Comparison of ENCODE assay signal across 31 mouse cellular contexts in the genomic region with DNA sequence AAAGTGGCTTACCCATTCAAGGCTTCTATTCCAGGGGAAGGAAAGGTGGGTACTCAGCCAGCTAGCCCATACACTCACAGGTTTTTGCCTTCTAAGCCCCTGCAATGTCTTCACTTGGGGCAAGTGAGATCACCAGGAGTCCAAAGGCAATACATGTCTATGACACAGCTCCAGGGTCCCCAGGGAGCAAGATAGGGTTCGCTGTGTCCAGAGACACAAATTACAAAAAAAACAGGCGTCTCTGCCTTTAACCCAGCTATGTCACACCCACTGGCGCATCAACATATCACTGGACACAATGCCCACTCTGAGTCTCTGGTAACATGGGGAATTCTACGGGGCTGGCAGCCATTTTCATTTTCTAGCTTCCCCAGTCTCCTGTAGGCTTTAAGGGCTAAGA. TPM values are rescaled to one million over a fixed set of nuclear protein-coding genes. Genes with fewer than 3 reads are reported as not detected.
DNase-seq lines count a peak whose midpoint lies in the region; ATAC-seq and TF ChIP-seq lines count a peak whose summit lies in the region.
"Had no signal": no experiment of that assay in that cellular context is flagged by ENCODE, and none has a peak within 500 bp of the region (broad histone marks: within the 10 kb centered on the region; RNA-seq: fewer than 3 reads in every experiment).

No protein-coding gene starts in this region.

- WGBS in intestine, postnatal 0 days, result 83% methylated on average over 4 of the region's 4 CpGs
- 88% methylated on average over 4 of the region's 4 CpGs for WGBS in intestine, embryonic 16.5 days
- 62% methylated on average over 4 of the region's 4 CpGs for WGBS in liver, embryonic 16.5 days (ENCODE audit: insufficient replicate concordance)

- no peak for ATAC-seq in intestine, postnatal 0 days
- ATAC-seq in intestine, embryonic 16.5 days, result no peak
- ATAC-seq in liver, embryonic 16.5 days (ENCODE audit: low read depth), result no peak
- ATAC-seq: Patski had no signal

- H3K27ac ChIP-seq in intestine, postnatal 0 days (ENCODE audit: low read depth, low read length), result no peak overlapping the region
- no peak overlapping the region for H3K27ac ChIP-seq in intestine, embryonic 16.5 days (ENCODE audit: low read length)
- H3K27ac ChIP-seq in liver, embryonic 16.5 days (ENCODE audit: low read length), result no peak overlapping the region
- H3K27ac ChIP-seq in bone marrow macrophage, adult 2 months (ENCODE audit: insufficient read depth, low read depth, low read length), result no peak overlapping the region; the same call in 1 of the 2 replicates
- peak overlapping the region; percentile 86; the same call in 1 of the 2 replicates for H3K27ac ChIP-seq in cortical plate, adult 2 months (ENCODE audit: insufficient read depth, low read length)
- H3K27ac ChIP-seq: embryonic facial prominence, embryonic 13.5 days; forebrain, embryonic 12.5 days; heart, embryonic 10.5 days; hindbrain, embryonic 12.5 days; limb, embryonic 15.5 days; neural tube, embryonic 12.5 days had no signal

- 0 out of 2 replicates have a peak, but pooled peaks cover 2% of the 10 kb centered on the region for H3K27me3 ChIP-seq in intestine, postnatal 0 days (replicated peaks; ENCODE audit: control insufficient read depth, insufficient read depth, low read length)
- H3K27me3 ChIP-seq in intestine, embryonic 16.5 days (replicated peaks; ENCODE audit: control insufficient read depth, insufficient read depth, low read length), result peaks cover 15% of the 10 kb centered on the region
- peaks cover 14% of the 10 kb centered on the region for H3K27me3 ChIP-seq in liver, embryonic 16.5 days (ENCODE audit: control insufficient read depth, insufficient read depth, low read depth, low read length)
- H3K27me3 ChIP-seq: CH12.LX, Patski had no signal

- no peaks in the 10 kb centered on the region; the same call in 1 of the 2 replicates for H3K36me3 ChIP-seq in intestine, postnatal 0 days (ENCODE audit: control insufficient read depth, insufficient read depth)
- no peaks in the 10 kb centered on the region for H3K36me3 ChIP-seq in intestine, embryonic 16.5 days (ENCODE audit: control insufficient read depth, insufficient read depth, low read length)
- H3K36me3 ChIP-seq in liver, embryonic 16.5 days (ENCODE audit: control insufficient read depth, insufficient read depth), result no peaks in the 10 kb centered on the region
- H3K36me3 ChIP-seq: embryonic facial prominence, embryonic 13.5 days; forebrain, embryonic 12.5 days; G1E; heart, embryonic 10.5 days; hindbrain, embryonic 12.5 days; limb, embryonic 15.5 days; neural tube, embryonic 12.5 days had no signal

- H3K4me2 ChIP-seq in intestine, postnatal 0 days (replicated peaks; ENCODE audit: low read depth), result peak overlapping the region; percentile 18; the same call in 1 of the 2 replicates
- H3K4me2 ChIP-seq in intestine, embryonic 16.5 days (ENCODE audit: low read depth, low read length), result no peak overlapping the region
- 0 out of 2 replicates have a peak overlapping the region, but pooled peaks have one; percentile 6 for H3K4me2 ChIP-seq in liver, embryonic 16.5 days (ENCODE audit: low read depth, low read length)
- H3K4me2 ChIP-seq: embryonic facial prominence, embryonic 13.5 days; forebrain, embryonic 12.5 days; hindbrain, embryonic 12.5 days; limb, embryonic 15.5 days; neural tube, embryonic 12.5 days had no signal

- no peaks in the 10 kb centered on the region; the same call in 1 of the 2 replicates for H3K4me1 ChIP-seq in intestine, postnatal 0 days (replicated peaks; ENCODE audit: control insufficient read depth, insufficient read depth, low read length)
- H3K4me1 ChIP-seq in intestine, embryonic 16.5 days (ENCODE audit: control insufficient read depth, insufficient read depth, low read length), result peaks cover 7% of the 10 kb centered on the region
- peaks cover 13% of the 10 kb centered on the region for H3K4me1 ChIP-seq in liver, embryonic 16.5 days (ENCODE audit: control insufficient read depth, low read depth, low read length)
- H3K4me1 ChIP-seq in bone marrow macrophage, adult 2 months (ENCODE audit: control insufficient read depth, insufficient read depth, low read length), result peaks cover 43% of the 10 kb centered on the region
- no peaks in the 10 kb centered on the region for H3K4me1 ChIP-seq in cortical plate, adult 2 months (ENCODE audit: control insufficient read depth, insufficient read depth, low read length)

- H3K4me3 ChIP-seq in intestine, postnatal 0 days (ENCODE audit: low read depth, low read length), result no peak overlapping the region
- H3K4me3 ChIP-seq in intestine, embryonic 16.5 days (ENCODE audit: low read length), result no peak overlapping the region
- no peak overlapping the region for H3K4me3 ChIP-seq in liver, embryonic 16.5 days (ENCODE audit: low read depth, low read length)
- peak overlapping the region; percentile 83 for H3K4me3 ChIP-seq in bone marrow macrophage, adult 2 months (ENCODE audit: insufficient read depth, low read length)
- H3K4me3 ChIP-seq in cortical plate, adult 2 months (ENCODE audit: insufficient read depth, low read length), result peak overlapping the region; percentile 38; the same call in 1 of the 2 replicates
- H3K4me3 ChIP-seq: embryonic facial prominence, embryonic 13.5 days; erythroblast, embryonic 14.5 days; forebrain, embryonic 12.5 days; heart, embryonic 10.5 days; hindbrain, embryonic 12.5 days; limb, embryonic 15.5 days; neural tube, embryonic 12.5 days had no signal

- no peak for TF ChIP-seq POLR2A in bone marrow macrophage, adult 2 months (IDR thresholded peaks at IDR 0.05; ENCODE audit: borderline replicate concordance, low read depth, low read length)
- no peak for TF ChIP-seq POLR2A in cortical plate, adult 2 months (IDR thresholded peaks at IDR 0.05; ENCODE audit: extremely low read depth, insufficient read depth, low read length)

- no peak for DNase-seq in liver
- DNase-seq in T-cell, adult 2 months (ENCODE audit: low spot score), result no peak
- DNase-seq: adrenal gland, adult 2 months; B cell, adult 2 months; cerebellum, adult 18-20 months; cerebellum, postnatal 14 days; embryo, embryonic 11 days; heart, postnatal 14 days; kidney, adult 18-20 months; kidney, postnatal 10 days; left cerebral cortex, postnatal 4 days; midbrain, embryonic 14.5 days; retina, postnatal 1 day; right cerebral cortex, postnatal 25 days; thymus, adult 18-20 months; thymus, postnatal 36 days had no signal

- H3K9ac ChIP-seq in intestine, postnatal 0 days (ENCODE audit: low read depth, low read length), result 0 out of 2 replicates have a peak overlapping the region, but pooled peaks have one; percentile 11
- H3K9ac ChIP-seq in intestine, embryonic 16.5 days (ENCODE audit: low read depth, low read length), result no peak overlapping the region
- no peak overlapping the region for H3K9ac ChIP-seq in liver, embryonic 16.5 days (ENCODE audit: low read depth, low read length)
- H3K9ac ChIP-seq: embryonic facial prominence, embryonic 13.5 days; forebrain, embryonic 12.5 days; hindbrain, embryonic 12.5 days; limb, embryonic 15.5 days; neural tube, embryonic 12.5 days had no signal

- TF ChIP-seq CTCF in intestine, postnatal 0 days (IDR thresholded peaks at IDR 0.05; ENCODE audit: low read depth), result no peak
- TF ChIP-seq CTCF in bone marrow macrophage, adult 2 months (IDR thresholded peaks at IDR 0.05; ENCODE audit: low read depth, low read length), result no peak
- no peak for TF ChIP-seq CTCF in cortical plate, adult 2 months (IDR thresholded peaks at IDR 0.05; ENCODE audit: extremely low read depth, insufficient read depth, low read length)

- no peaks in the 10 kb centered on the region for H3K9me3 ChIP-seq in intestine, postnatal 0 days (ENCODE audit: control insufficient read depth)
- H3K9me3 ChIP-seq in intestine, embryonic 16.5 days (ENCODE audit: control insufficient read depth, low read length), result no peaks in the 10 kb centered on the region
- no peaks in the 10 kb centered on the region for H3K9me3 ChIP-seq in liver, embryonic 16.5 days (replicated peaks; ENCODE audit: control insufficient read depth, low read length)
- H3K9me3 ChIP-seq: embryonic facial prominence, embryonic 13.5 days; forebrain, embryonic 12.5 days; heart, embryonic 10.5 days; hindbrain, embryonic 12.5 days; limb, embryonic 15.5 days; neural tube, embryonic 12.5 days had no signal

RNA-seq across cellular contexts. Expression of a gene that starts 2.1 kb away (rescaled TPM):
- 11.7 and 11.9 TPM in 2 replicates for polyA plus RNA-seq in intestine, postnatal 0 days (2015; fragmentation: Nextera tagmentation; extraction: Ambion mirVana)
- polyA plus RNA-seq in intestine, embryonic 16.5 days (2015; fragmentation: Nextera tagmentation; extraction: Ambion mirVana), result 4.9 and 5.1 TPM in 2 replicates
- 7.0 and 7.3 TPM in 2 replicates for polyA plus RNA-seq in liver, embryonic 16.5 days (2015; fragmentation: Nextera tagmentation; extraction: Ambion mirVana)
- 167 and 174 TPM in 2 replicates for polyA plus RNA-seq in bone marrow macrophage, adult 2 months (2012; ENCODE audit: insufficient read depth, insufficient read length, missing spikeins)
- polyA plus RNA-seq in cortical plate, adult 2 months (2012; rRNA removed), result 5.6 and 7.2 TPM in 2 replicates
- polyA plus RNA-seq: erythroblast, embryonic 14.5 days; G1E had no signal

RNA-seq across cellular contexts. Expression of a gene that starts 14.0 kb away (rescaled TPM):
- polyA plus RNA-seq in intestine, postnatal 0 days (2015; fragmentation: Nextera tagmentation; extraction: Ambion mirVana), result 15.0 and 16.3 TPM in 2 replicates
- polyA plus RNA-seq in intestine, embryonic 16.5 days (2015; fragmentation: Nextera tagmentation; extraction: Ambion mirVana), result 28.8 and 33.1 TPM in 2 replicates
- 11.4 and 13.4 TPM in 2 replicates for polyA plus RNA-seq in liver, embryonic 16.5 days (2015; fragmentation: Nextera tagmentation; extraction: Ambion mirVana)
- 7.7 and 12.4 TPM in 2 replicates for polyA plus RNA-seq in bone marrow macrophage, adult 2 months (2012; ENCODE audit: insufficient read depth, insufficient read length, missing spikeins)
- 7.8 and 9.0 TPM in 2 replicates for polyA plus RNA-seq in cortical plate, adult 2 months (2012; rRNA removed)
- polyA plus RNA-seq: erythroblast, embryonic 14.5 days had no signal

RNA-seq across cellular contexts. Expression of a gene that starts 27.7 kb away (rescaled TPM):
- polyA plus RNA-seq in intestine, postnatal 0 days (2015; fragmentation: Nextera tagmentation; extraction: Ambion mirVana), result 8.9 and 9.1 TPM in 2 replicates
- 11.7 and 11.8 TPM in 2 replicates for polyA plus RNA-seq in intestine, embryonic 16.5 days (2015; fragmentation: Nextera tagmentation; extraction: Ambion mirVana)
- 4.8 and 5.4 TPM in 2 replicates for polyA plus RNA-seq in liver, embryonic 16.5 days (2015; fragmentation: Nextera tagmentation; extraction: Ambion mirVana)
- polyA plus RNA-seq in bone marrow macrophage, adult 2 months (2012; ENCODE audit: insufficient read depth, insufficient read length, missing spikeins), result 17.9 and 19.4 TPM in 2 replicates
- 4.7 and 5.0 TPM in 2 replicates for polyA plus RNA-seq in cortical plate, adult 2 months (2012; rRNA removed)

RNA-seq across cellular contexts. Expression of a gene that starts 52.9 kb away (rescaled TPM):
- 20.7 and 21.3 TPM in 2 replicates for polyA plus RNA-seq in intestine, postnatal 0 days (2015; fragmentation: Nextera tagmentation; extraction: Ambion mirVana)
- 36.8 and 38.0 TPM in 2 replicates for polyA plus RNA-seq in intestine, embryonic 16.5 days (2015; fragmentation: Nextera tagmentation; extraction: Ambion mirVana)
- 19.6 and 20.2 TPM in 2 replicates for polyA plus RNA-seq in liver, embryonic 16.5 days (2015; fragmentation: Nextera tagmentation; extraction: Ambion mirVana)
- polyA plus RNA-seq in bone marrow macrophage, adult 2 months (2012; ENCODE audit: insufficient read depth, insufficient read length, missing spikeins), result 34.5 and 38.1 TPM in 2 replicates
- 53.2 and 54.1 TPM in 2 replicates for polyA plus RNA-seq in cortical plate, adult 2 months (2012; rRNA removed)

Comparison
In these comparisons a context has a peak if more than half of its experiments do, and no peak if none do; other contexts are left out.
1. H3K4me3 ChIP-seq: peak in bone marrow macrophage, adult 2 months (single experiment) and cortical plate, adult 2 months (single experiment); none in intestine, postnatal 0 days (single experiment), intestine, embryonic 16.5 days (single experiment) and liver, embryonic 16.5 days (single experiment).
2. RNA of a gene that starts 2.1 kb away (polyA plus RNA-seq): 167 to 174 TPM in bone marrow macrophage, adult 2 months; 11.7 to 11.9 TPM in intestine, postnatal 0 days, 7.0 to 7.3 TPM in liver, embryonic 16.5 days, 5.6 to 7.2 TPM in cortical plate, adult 2 months and 4.9 to 5.1 TPM in intestine, embryonic 16.5 days; every median in the first group is over 10 times any median in the second.